Mouse (Mus musculus): ENCODE measurements around the gene Scd2. TPM values are rescaled to one million over a fixed set of nuclear protein-coding genes. Genes with fewer than 3 reads are reported as not detected.

Scd2 gene
- polyA plus RNA-seq, 1 experiment from 2014 or later = 311 TPM

DNA sequence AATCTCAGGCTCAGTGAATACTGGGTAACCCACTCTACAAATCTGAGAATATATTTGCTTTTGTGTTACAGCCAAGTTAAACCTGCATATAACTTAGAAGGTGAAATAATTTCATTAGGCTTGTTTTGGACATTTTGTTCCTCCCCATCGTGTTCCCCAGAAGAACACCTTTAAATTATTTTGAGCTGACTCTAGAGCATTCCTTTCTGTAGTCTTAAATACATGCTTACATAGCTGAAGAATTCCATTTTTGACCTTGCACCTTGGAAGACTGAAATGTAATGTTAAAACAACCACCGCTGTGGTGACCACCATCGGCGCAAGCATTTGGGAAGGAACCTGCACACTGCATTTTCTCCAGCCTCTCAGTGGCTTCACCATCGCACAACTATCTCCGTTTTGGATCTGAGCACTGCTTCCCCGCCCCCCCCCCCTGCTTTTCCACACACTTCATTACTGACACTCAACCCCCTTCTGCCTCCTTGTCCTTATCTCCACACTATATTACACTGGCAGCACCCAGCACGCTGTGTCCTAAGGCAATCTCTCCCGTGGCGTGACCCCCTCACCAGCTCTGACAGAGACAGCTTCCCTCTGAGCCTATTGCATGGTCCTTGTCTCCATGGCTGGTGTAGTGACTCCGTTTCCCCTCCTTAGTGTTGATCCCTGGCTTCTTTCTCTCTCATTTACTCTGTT is 5.9 kb upstream of the Scd2 start:
- Histone ChIP-seq H3K9me3 (no peaks in the 10 kb centered on the region), H3K4me3 (no peak overlapping the region), H3K4me2 (replicated peaks) (no peak overlapping the region), H3K36me3 (no peaks in the 10 kb centered on the region), H3K27me3 (no peaks in the 10 kb centered on the region), H3K9ac (no peak overlapping the region), H3K27ac (no peak overlapping the region), H3K4me1 (peaks cover 27% of the 10 kb centered on the region)
- ATAC-seq (ENCODE audit: insufficient number of reproducible peaks, insufficient read depth, low FRiP score, low TSS enrichment) = no peak
- WGBS = 72% methylated on average over 11 of the region's 11 CpGs

DNA sequence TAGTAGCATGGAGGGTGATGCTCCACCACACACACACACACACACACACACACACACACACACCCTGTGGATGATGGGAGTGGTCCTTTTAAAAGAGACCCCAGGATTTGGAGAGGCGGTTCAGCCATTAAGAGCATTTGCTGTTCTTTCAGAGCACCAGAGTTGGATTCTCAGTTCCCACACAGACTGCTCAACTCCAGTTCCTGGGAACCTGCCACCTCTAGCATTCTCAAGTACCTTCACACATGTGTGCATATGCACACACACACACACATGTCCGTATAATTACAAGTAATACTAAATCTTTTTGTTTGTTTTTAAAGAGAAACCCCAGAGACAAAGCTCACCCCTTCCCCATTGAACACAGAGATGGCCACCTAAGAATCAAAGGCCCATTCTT is 1.4 kb upstream of the Scd2 start:
- 85% methylated on average over 2 of the region's 2 CpGs for WGBS
- ATAC-seq (ENCODE audit: insufficient number of reproducible peaks, insufficient read depth, low FRiP score, low TSS enrichment) = no peak
- peak overlapping the region; percentile 66; the same call in 1 of the 2 replicates for H3K4me2 ChIP-seq (replicated peaks)
- no peaks in the 10 kb centered on the region for H3K27me3 ChIP-seq
- no peak overlapping the region for H3K9ac ChIP-seq
- H3K9me3 ChIP-seq = no peaks in the 10 kb centered on the region
- H3K4me3 ChIP-seq = no peak overlapping the region
- H3K4me1 ChIP-seq = peaks cover 20% of the 10 kb centered on the region
- H3K27ac ChIP-seq = peak overlapping the region; percentile 99
- peaks cover 22% of the 10 kb centered on the region for H3K36me3 ChIP-seq

DNA sequence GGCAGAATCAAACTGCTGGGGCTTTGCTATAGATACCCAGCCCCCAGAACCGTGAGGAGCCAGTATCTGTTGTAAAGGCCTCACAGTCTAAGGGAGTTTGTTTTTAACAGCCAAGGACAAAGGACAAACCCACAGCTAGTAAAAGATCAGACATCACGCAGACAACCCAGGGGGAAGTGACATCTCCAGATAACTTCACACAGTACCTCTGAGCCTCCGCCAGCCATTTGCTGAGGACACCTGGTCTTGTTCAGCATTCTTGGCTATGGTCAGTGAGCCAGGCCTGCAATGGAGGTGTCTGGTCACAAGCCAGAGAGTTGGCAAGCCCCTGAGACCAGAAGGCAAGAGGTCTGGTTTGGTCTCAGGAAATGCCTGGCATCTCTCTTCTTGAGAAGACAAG is 991 bp upstream of the Scd2 start:
- peaks cover 26% of the 10 kb centered on the region for H3K36me3 ChIP-seq
- H3K27ac ChIP-seq = peak overlapping the region; percentile 99
- no peaks in the 10 kb centered on the region for H3K9me3 ChIP-seq
- peak overlapping the region; percentile 87 for H3K4me3 ChIP-seq
- 69% methylated on average over 3 of the region's 3 CpGs for WGBS
- no peak overlapping the region for H3K9ac ChIP-seq
- H3K27me3 ChIP-seq = no peaks in the 10 kb centered on the region
- peak overlapping the region; percentile 66 for H3K4me2 ChIP-seq (replicated peaks)
- H3K4me1 ChIP-seq = peaks cover 24% of the 10 kb centered on the region
- ATAC-seq (ENCODE audit: insufficient number of reproducible peaks, insufficient read depth, low FRiP score, low TSS enrichment) = no peak

GRCm38 (mm10) chr19:44293769-44294551 is 486 bp downstream of the Scd2 start:
- WGBS = 1% methylated on average over 30 of the region's 31 CpGs
- Histone ChIP-seq H3K27ac (peak overlapping the region; percentile 99), H3K4me1 (peaks cover 38% of the 10 kb centered on the region), H3K4me2 (replicated peaks) (peak overlapping the region; percentile 98), H3K4me3 (peak overlapping the region; percentile 87), H3K27me3 (no peaks in the 10 kb centered on the region), H3K36me3 (peaks cover 41% of the 10 kb centered on the region), H3K9ac (peak overlapping the region; percentile 87), H3K9me3 (no peaks in the 10 kb centered on the region)
- ATAC-seq (ENCODE audit: insufficient number of reproducible peaks, insufficient read depth, low FRiP score, low TSS enrichment) = peak; percentile 99

DNA sequence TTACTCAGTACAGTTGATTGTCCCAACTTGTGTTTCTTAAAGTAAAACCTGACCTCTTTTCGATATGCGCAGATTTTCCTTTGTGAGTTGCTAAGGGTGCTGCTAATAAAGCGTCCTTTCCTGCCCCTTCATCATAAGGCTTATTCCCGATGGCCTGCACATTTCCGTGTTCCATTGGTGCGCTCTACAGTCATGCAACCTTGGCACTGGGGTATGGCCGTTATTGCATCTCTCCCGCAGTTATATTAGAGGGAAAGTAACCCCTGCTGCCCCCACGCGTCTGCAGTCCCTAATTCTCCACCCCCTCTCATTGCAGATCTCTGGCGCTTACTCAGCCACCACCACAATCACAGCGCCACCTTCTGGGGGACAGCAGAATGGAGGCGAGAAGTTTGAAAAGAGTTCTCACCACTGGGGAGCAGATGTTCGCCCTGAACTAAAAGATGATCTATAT is 1.1 kb downstream of the Scd2 start:
- Histone ChIP-seq H3K9me3 (no peaks in the 10 kb centered on the region), H3K4me2 (replicated peaks) (peak overlapping the region; percentile 98), H3K9ac (peak overlapping the region; percentile 87), H3K27me3 (no peaks in the 10 kb centered on the region), H3K4me3 (peak overlapping the region; percentile 87), H3K27ac (peak overlapping the region; percentile 99), H3K36me3 (peaks cover 46% of the 10 kb centered on the region), H3K4me1 (peaks cover 43% of the 10 kb centered on the region)
- WGBS = 1% methylated on average over 14 of the region's 14 CpGs
- no peak for ATAC-seq (ENCODE audit: insufficient number of reproducible peaks, insufficient read depth, low FRiP score, low TSS enrichment)

- 15% methylated on average over 3 of the region's 3 CpGs for WGBS
- Histone ChIP-seq H3K36me3 (peaks cover 52% of the 10 kb centered on the region), H3K9me3 (no peaks in the 10 kb centered on the region), H3K4me3 (peak overlapping the region; percentile 87), H3K4me2 (replicated peaks) (peak overlapping the region; percentile 98), H3K4me1 (peaks cover 49% of the 10 kb centered on the region), H3K9ac (peak overlapping the region; percentile 87), H3K27ac (peak overlapping the region; percentile 47), H3K27me3 (no peaks in the 10 kb centered on the region)
- no peak for ATAC-seq (ENCODE audit: insufficient number of reproducible peaks, insufficient read depth, low FRiP score, low TSS enrichment)
Observed at GRCm38 (mm10) chr19:44295251-44295650, 1.8 kb downstream of the Scd2 start.

DNA sequence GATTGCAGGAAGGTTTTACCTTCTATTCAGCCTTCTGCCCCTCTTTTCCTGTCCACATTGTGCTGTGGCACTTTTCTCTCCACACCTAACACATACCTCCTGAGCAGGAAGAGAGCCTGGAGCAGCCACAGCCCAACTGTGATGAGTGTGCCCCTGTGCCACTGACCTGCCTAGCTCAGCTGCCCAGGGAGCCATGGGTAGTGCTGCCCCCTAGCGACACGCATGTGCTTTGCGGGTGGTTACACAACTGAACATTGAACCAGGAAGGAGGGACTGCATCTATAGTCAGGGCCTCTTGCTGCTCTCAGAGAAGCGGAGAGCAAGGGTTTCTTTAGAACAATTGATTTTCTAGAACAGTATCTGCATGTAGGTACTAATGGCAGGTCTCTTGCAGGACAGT is 2.3 kb downstream of the Scd2 start:
- Histone ChIP-seq H3K27me3 (no peaks in the 10 kb centered on the region), H3K4me3 (peak overlapping the region; percentile 87), H3K9me3 (no peaks in the 10 kb centered on the region), H3K27ac (peak overlapping the region; percentile 47; the same call in 1 of the 2 replicates), H3K4me1 (peaks cover 54% of the 10 kb centered on the region), H3K36me3 (peaks cover 57% of the 10 kb centered on the region), H3K4me2 (replicated peaks) (peak overlapping the region; percentile 98), H3K9ac (peak overlapping the region; percentile 87)
- no peak for ATAC-seq (ENCODE audit: insufficient number of reproducible peaks, insufficient read depth, low FRiP score, low TSS enrichment)
- WGBS = 7% methylated on average over 4 of the region's 4 CpGs

- peaks cover 59% of the 10 kb centered on the region for H3K4me1 ChIP-seq
- H3K9me3 ChIP-seq = no peaks in the 10 kb centered on the region
- WGBS = 37% methylated on average over 7 of the region's 7 CpGs
- peak overlapping the region; percentile 47; the same call in 1 of the 2 replicates for H3K27ac ChIP-seq
- H3K9ac ChIP-seq = peak overlapping the region; percentile 87
- ATAC-seq (ENCODE audit: insufficient number of reproducible peaks, insufficient read depth, low FRiP score, low TSS enrichment) = no peak
- peaks cover 61% of the 10 kb centered on the region for H3K36me3 ChIP-seq
- H3K4me2 ChIP-seq (replicated peaks) = peak overlapping the region; percentile 98
- no peaks in the 10 kb centered on the region for H3K27me3 ChIP-seq
- peak overlapping the region; percentile 87 for H3K4me3 ChIP-seq
Observed at GRCm38 (mm10) chr19:44296186-44296585, 2.7 kb downstream of the Scd2 start.

- Histone ChIP-seq H3K4me2 (replicated peaks) (peak overlapping the region; percentile 98), H3K4me3 (peak overlapping the region; percentile 87), H3K36me3 (peaks cover 71% of the 10 kb centered on the region), H3K4me1 (peaks cover 63% of the 10 kb centered on the region), H3K9me3 (no peaks in the 10 kb centered on the region), H3K27ac (peak overlapping the region; percentile 51; the same call in 1 of the 2 replicates), H3K27me3 (no peaks in the 10 kb centered on the region), H3K9ac (peak overlapping the region; percentile 87)
- ATAC-seq (ENCODE audit: insufficient number of reproducible peaks, insufficient read depth, low FRiP score, low TSS enrichment) = no peak
- WGBS = 62% methylated on average over 8 of the region's 8 CpGs
Observed at GRCm38 (mm10) chr19:44297068-44297760, 3.7 kb downstream of the Scd2 start.

DNA sequence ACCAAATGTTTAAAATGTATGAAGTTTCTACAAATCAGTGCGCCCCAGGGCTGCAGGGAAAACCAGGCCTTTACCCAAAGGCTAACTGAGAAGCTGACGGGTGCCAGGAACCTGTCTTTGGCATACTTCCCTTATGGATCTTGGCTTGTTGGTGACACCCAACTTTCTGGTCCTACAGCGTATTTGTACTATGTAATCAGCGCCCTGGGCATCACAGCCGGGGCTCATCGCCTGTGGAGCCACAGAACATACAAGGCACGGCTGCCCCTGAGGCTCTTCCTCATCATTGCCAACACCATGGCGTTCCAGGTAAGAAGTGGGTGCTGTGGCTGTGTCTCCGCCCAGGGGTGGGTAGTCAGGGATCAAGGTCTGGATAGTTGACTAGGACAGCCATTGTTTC is 4.4 kb downstream of the Scd2 start:
- peak overlapping the region; percentile 98 for H3K4me2 ChIP-seq (replicated peaks)
- no peak for ATAC-seq (ENCODE audit: insufficient number of reproducible peaks, insufficient read depth, low FRiP score, low TSS enrichment)
- WGBS = 78% methylated on average over 9 of the region's 9 CpGs
- peak overlapping the region; percentile 87 for H3K4me3 ChIP-seq
- peaks cover 56% of the 10 kb centered on the region for H3K4me1 ChIP-seq
- H3K9ac ChIP-seq = peak overlapping the region; percentile 87
- H3K27me3 ChIP-seq = no peaks in the 10 kb centered on the region
- peaks cover 77% of the 10 kb centered on the region for H3K36me3 ChIP-seq
- no peak overlapping the region for H3K27ac ChIP-seq
- H3K9me3 ChIP-seq = no peaks in the 10 kb centered on the region

DNA sequence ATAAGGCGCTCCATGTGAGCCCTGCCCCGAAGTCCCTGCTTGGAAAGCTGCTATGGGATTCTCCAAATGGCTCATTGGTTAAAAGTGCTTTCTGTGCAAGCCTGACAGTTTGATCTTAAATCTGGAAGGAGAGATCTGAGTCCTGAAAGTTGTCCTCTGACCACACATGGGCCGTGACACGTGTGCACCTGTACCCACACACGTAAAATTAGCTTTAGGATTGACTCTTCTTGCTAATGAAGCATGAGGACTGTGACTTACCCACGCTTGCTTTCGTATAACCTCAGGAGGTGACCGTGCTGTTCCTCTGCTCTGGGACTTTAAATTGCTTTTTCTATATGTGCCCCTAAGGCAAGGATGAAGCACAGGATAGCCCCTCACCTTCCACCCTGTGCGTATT is 5.6 kb downstream of the Scd2 start:
- ATAC-seq (ENCODE audit: insufficient number of reproducible peaks, insufficient read depth, low FRiP score, low TSS enrichment) = no peak
- Histone ChIP-seq H3K9me3 (no peaks in the 10 kb centered on the region), H3K4me2 (replicated peaks) (peak overlapping the region; percentile 98), H3K4me1 (peaks cover 52% of the 10 kb centered on the region), H3K27ac (no peak overlapping the region), H3K9ac (0 out of 2 replicates have a peak overlapping the region, but pooled peaks have one; percentile 87), H3K4me3 (peak overlapping the region; percentile 87), H3K36me3 (peaks cover 90% of the 10 kb centered on the region), H3K27me3 (no peaks in the 10 kb centered on the region)
- WGBS = 92% methylated on average over 9 of the region's 9 CpGs

Data from embryonic facial prominence, embryonic 12.5 days (tissue).